Mouse (Mus musculus): Measurements from ENCODE around the gene Sh3bp5. TPM values are rescaled to one million over a fixed set of nuclear protein-coding genes. Genes with fewer than 3 reads are reported as not detected.

The Sh3bp5 gene
- total RNA-seq, 2 experiments from 2014 or later = 120 to 125 TPM

GRCm38 (mm10) chr14:31410123-31410724 lies 25.7 kb downstream of the Sh3bp5 start:
- no peak for DNase-seq (ENCODE audit: low spot score in 2 of 2)

DNA sequence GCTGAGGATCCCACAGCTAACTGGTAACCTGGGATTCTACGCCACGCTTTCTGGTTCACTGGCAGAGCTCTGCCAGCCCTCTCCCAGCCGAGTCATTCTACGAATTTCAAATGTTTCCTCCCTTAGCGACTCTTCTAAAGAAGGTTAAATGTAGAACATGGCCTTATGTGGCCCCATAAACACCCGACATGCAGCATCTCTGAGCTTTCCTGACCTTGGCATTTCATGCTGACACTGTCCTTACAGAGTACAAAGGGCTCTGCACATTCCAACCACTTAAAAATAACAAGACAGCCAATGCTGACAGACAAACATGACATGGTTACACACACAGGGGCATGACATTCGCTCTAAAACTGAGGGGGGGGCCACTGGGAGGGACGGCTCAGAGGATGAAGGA lies 27.2 kb downstream of the Sh3bp5 start:
- DNase-seq (ENCODE audit: low spot score in 2 of 2) = no peak

DNA sequence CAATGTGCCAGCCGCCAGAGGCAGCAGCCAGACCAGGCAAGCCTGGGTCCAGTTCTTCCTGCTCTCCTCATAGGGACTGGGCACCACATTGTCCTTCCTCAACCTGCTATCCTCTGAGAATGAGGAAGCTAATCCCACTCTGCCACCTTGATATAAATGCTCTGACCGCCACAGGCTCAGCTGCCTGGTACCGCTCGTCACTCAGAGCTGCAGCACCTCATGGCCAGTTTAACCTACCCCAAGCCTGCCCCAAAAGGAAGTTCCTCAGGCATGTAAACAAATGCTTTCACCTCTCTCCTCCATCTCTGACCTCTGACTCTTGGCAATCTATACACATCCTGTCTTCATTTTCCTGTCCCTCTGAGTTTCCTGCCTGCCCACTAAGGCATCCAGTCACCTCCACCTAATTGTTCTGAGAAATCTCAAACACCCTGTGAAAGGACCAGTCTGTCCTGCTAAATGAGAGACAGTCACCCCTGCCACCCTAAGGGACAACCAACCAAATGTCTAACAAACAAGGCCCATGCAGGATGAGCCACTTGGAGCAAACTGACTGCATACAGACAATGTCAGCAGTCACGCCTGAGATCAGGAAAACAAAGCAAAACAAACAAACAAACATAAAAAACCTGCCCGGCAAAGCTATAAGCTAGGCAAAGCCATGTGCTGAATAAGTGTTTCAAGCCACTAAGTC lies 27.8 kb downstream of the Sh3bp5 start:
- no peak for DNase-seq (ENCODE audit: low spot score in 2 of 2)

- no peak for DNase-seq (ENCODE audit: low spot score in 2 of 2)
Observed at GRCm38 (mm10) chr14:31407208-31407607, 28.7 kb downstream of the Sh3bp5 start.

GRCm38 (mm10) chr14:31406154-31406810 lies 29.6 kb downstream of the Sh3bp5 start:
- DNase-seq (ENCODE audit: low spot score in 2 of 2) = no peak

GRCm38 (mm10) chr14:31405652-31406051 lies 30.2 kb downstream of the Sh3bp5 start:
- DNase-seq (ENCODE audit: low spot score in 2 of 2) = no peak

- DNase-seq (ENCODE audit: low spot score in 2 of 2) = no peak
Observed at GRCm38 (mm10) chr14:31404663-31405062, 31.2 kb downstream of the Sh3bp5 start.

- DNase-seq (ENCODE audit: low spot score in 2 of 2) = no peak
Observed at GRCm38 (mm10) chr14:31403995-31404394, 31.9 kb downstream of the Sh3bp5 start.

- DNase-seq (ENCODE audit: low spot score in 2 of 2) = no peak
Observed at GRCm38 (mm10) chr14:31403556-31403955, 32.3 kb downstream of the Sh3bp5 start.

- no peak for DNase-seq (ENCODE audit: low spot score in 2 of 2)
Observed at GRCm38 (mm10) chr14:31402693-31403092, 33.2 kb downstream of the Sh3bp5 start.

DNA sequence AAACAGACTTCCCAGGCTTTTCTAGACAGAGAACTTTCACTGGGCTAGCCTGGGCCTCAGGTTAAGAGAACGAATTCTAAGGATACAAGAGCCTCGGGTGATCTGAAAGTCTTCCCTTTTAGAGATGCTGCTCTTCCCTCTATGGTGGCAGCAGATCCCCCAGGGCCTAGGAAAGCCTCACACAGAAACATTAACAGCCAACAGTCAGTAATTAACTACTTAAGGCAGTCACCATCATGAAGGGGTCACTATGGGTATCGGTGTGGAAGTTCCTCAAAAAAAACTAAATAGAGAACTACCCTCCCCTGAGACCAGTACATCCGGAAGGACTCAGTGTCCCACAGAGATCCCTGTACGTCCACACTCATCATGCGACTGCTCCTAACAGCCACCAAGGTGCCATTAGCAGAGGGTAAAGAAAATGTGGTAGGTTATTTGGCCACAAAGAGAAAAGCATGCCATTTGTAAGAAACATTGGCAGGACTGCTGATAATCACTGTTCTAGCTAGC lies 33.9 kb downstream of the Sh3bp5 start:
- no peak for DNase-seq (ENCODE audit: low spot score in 2 of 2)

DNA sequence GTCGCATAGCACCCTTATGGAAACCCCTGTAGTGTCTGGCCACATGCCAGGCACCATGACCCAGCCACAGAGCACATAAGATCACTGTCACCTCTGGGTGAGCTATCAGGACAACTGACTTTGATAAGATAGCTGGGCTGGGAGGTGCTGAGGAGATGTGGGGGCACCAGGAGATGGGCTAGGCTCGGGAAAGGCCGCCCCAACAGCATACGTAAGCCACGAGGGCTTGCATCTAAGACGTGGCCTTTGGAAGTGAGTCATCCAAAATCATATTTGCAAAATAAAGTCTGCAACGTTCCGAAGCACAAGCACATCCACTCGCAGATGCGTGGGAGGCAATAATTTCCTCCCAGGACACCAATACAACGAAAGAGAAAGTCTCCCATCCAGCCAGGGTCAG lies 35.0 kb downstream of the Sh3bp5 start:
- DNase-seq (ENCODE audit: low spot score in 2 of 2) = no peak

DNA sequence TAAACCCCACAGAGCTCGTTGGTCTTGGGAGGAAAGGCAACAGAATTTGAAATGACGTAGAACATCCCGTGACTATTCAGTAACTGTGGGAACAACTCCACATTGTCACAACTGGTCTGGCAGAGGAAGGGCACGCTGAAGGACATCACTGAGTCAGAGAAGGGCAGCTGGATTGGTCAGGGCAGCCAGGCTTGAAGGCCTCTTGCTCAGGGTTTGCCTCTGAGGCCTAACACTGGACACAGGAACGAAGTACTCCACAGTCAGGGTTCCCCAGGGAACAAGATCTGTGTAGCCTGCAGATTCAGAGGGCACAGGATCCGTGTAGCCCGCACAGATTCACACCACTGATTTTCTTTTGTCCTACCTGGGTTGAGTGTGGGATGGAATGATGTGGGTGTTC lies 35.6 kb downstream of the Sh3bp5 start:
- DNase-seq (ENCODE audit: low spot score in 2 of 2) = no peak

GRCm38 (mm10) chr14:31399271-31399670 lies 36.6 kb downstream of the Sh3bp5 start:
- DNase-seq (ENCODE audit: low spot score in 2 of 2) = no peak

GRCm38 (mm10) chr14:31398819-31399218 lies 37.1 kb downstream of the Sh3bp5 start:
- no peak for DNase-seq (ENCODE audit: low spot score in 2 of 2)

GRCm38 (mm10) chr14:31397791-31398595 lies 37.9 kb downstream of the Sh3bp5 start:
- no peak for DNase-seq (ENCODE audit: low spot score in 2 of 2)

DNA sequence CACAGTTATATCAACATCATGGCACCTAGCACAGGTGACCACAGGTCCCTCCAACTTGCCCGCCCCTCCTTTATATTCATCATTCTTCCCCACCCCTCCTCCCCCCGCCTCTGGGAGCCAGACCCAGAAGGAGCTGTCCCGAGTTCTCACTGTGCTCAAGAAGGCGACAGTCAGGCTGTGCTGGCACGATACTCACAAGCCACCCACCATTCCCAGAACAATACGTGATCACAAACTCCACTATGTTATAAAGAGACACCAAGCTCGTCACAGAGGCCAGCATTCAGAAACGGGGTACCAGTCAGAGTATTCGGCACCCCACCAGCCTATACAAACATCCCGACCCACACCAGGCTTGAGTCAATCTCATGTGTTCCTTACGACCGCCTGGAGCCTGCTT lies 38.5 kb downstream of the Sh3bp5 start:
- DNase-seq (ENCODE audit: low spot score in 2 of 2) = no peak

- no peak for DNase-seq (ENCODE audit: low spot score in 2 of 2)
Observed at GRCm38 (mm10) chr14:31396428-31396827, 39.5 kb downstream of the Sh3bp5 start.

DNA sequence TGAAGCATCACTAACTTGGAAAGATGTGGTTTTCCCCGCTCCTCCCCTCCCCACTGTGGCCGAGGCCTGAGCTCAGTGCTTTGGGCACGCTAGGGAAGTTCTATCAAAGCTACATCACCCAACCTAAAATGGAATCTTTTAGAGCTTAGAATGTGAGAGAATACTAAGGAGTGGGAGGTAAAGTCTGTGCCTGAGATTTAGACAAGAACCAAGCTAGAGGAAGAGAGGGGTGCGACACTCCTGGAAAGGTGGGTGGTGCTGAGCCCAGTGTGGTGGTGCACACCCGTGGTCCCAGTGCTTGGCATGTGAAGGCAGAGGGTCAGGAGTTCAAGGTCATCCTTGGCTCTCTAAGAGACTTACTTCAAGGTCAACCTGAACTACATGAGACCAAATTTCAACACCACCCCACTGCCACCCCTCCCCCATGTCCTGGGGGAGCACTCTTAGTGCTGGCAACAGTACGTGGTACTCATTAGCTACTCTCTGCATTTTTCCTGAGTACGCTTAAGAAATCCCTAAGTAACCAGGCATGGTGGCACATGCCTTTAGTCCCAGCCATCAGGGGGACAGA lies 40.2 kb downstream of the Sh3bp5 start:
- DNase-seq (ENCODE audit: low spot score in 2 of 2) = no peak

DNA sequence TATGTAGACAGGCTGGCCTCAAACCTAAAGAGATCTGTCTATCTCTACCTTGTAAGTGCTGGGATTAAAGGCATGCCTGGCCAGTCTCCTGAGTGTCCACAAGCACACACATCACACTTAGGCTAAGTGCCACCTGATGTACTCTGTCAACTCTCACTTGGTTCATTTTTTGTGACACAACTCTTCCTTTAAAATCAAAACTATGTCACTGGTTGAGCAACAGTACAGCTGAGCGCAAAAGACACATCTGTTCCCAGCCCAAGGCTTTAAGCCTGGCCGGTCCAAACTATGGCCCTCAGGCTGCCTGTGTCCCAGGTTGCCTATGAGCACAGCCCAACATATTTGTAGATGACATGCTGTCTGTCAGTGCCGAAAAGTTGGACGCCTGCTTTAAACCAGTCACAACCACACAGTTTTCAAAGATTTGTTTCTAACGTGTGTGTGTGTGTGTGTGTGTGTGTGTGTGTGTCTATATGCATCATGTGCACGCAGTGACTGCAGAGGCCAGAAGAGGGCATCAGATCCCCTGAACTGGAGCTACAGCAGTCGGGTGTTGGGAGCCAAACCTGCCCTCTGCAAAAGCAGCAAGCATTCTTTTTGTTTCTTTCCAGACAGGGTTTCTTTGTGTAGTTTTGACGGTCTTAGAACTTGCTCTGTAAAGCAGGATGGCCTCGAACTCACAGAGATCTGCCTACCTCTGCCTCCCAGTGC lies 40.9 kb downstream of the Sh3bp5 start:
- no peak for DNase-seq (ENCODE audit: low spot score in 2 of 2)
